Mouse (Mus musculus): ENCODE measurements around the gene Pnpla3.

GRCm38 (mm10) chr15:84215273-84215672 is 47.6 kb downstream of the Pnpla3 start:
- TF ChIP-seq EP300 (IDR thresholded peaks at IDR 0.05; ENCODE audit: low read depth) (no peak), CTCF (IDR thresholded peaks at IDR 0.05; ENCODE audit: low read depth) (no peak)
